Mouse (Mus musculus): ENCODE results near the gene Tmem9b. TPM values are rescaled to one million over a fixed set of nuclear protein-coding genes. Genes with fewer than 3 reads are reported as not detected.

The Tmem9b gene
- 10 to 100 TPM; 25.2 to 26.2 TPM for total RNA-seq (2021)
- long read RNA-seq, experiment 1, transcript Tmem9b-201 (5 exons, 1,703 nt): major isoform, 42 of 49 reads
- long read RNA-seq, experiment 1, partial matches to known transcripts: 6 of 49 reads
- long read RNA-seq, experiment 1, other reads (novel, unspliced or antisense): 1 of 49 reads
- long read RNA-seq, experiment 2, transcript Tmem9b-201 (5 exons, 1,703 nt): major isoform, 57 of 61 reads
- long read RNA-seq, experiment 2, partial matches to known transcripts: 3 of 61 reads
- long read RNA-seq, experiment 2, other reads (novel, unspliced or antisense): 1 of 61 reads

- intact Hi-C loops (cut with DNase I; ENCODE audit: low total_unique reads): no loop called here
- DNase-seq: peak; percentile 84
Observed at GRCm38 (mm10) chr7:109752008-109752925, at the start of gene Tmem9b. Tmem9b (minus strand) TSS chr7:109752875.

GRCm38 (mm10) chr7:109800626-109801025, 48.0 kb upstream of the Tmem9b start:
- intact Hi-C loops (cut with DNase I; ENCODE audit: low total_unique reads): no loop called here
- DNase-seq: no peak

DNA sequence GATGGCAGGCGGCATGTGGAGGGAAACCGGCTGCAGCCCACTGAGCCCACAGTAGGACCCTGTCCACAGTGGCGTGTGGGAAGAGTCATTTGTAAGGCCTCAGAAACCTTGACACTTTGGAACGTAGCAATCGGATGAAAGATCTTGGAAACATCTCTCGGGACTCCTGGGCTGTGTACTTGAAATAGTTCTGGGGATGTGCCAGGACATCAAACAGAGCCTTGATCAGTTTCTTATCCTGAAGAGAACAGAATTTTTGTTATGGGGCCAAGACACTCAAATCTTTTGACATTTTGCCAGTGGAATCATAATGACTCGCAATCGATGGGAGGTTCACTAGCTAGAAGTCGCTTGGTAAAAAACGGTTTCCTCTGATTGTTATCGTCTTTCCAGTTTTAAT, 46.5 kb upstream of the Tmem9b start:
- no peak for DNase-seq
- intact Hi-C loops (cut with DNase I; ENCODE audit: low total_unique reads): no loop called here

- intact Hi-C loops (cut with DNase I; ENCODE audit: low total_unique reads): no loop called here
- no peak for DNase-seq
Observed at GRCm38 (mm10) chr7:109795564-109795963, 42.9 kb upstream of the Tmem9b start.

GRCm38 (mm10) chr7:109794556-109794955, 41.9 kb upstream of the Tmem9b start:
- DNase-seq: no peak
- intact Hi-C loops (cut with DNase I; ENCODE audit: low total_unique reads): loop anchor here (5.0 kb wide), 1 partner anchor 98 kb away; no protein-coding TSS in a partner anchor

DNA sequence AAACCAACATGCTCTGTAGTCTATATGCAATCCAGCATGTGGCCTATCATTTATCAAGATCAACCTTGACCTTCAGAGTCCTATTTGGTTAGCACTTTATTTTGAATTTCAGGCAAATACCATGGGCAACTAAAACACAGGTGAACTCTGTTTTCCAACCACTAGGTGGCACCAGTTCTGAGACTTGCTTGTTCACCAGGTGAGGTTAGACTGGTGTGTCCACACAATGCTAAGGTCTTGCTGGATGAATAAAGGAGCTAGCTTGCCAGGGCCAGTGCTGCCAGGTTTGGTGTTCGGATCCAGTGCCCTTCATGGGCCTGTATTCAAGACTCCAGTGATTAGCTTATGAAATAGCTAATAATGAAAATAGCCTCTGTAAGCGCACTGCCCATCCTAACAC, 40.1 kb upstream of the Tmem9b start:
- peak; percentile 36 for DNase-seq
- intact Hi-C loops (cut with DNase I; ENCODE audit: low total_unique reads): loop anchor here (5.0 kb wide), 1 partner anchor 100 kb away; no protein-coding TSS in a partner anchor

DNA sequence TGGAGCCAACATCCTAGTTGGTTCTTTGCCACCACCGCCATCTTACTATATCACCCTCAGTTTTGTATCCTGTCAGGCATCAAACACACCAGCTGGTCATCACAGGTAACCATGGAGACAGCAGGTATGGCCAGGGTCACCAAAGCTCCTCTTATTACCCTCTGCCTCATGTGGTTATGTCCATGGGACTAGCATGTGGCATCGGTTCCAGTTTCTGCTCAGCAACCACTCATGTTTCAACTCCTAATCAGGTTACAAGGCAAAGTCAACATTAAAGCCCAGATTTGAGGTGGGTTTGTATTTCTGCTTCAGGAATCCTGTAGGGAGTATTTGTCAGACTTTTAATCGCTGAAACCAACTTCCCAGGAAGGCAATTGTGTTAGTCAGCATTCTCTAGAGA, 38.1 kb upstream of the Tmem9b start:
- intact Hi-C loops (cut with DNase I; ENCODE audit: low total_unique reads): loop anchor here (5.0 kb wide), 1 partner anchor 101 kb away; no protein-coding TSS in a partner anchor
- no peak for DNase-seq

- no peak for DNase-seq
- intact Hi-C loops (cut with DNase I; ENCODE audit: low total_unique reads): no loop called here
Observed at GRCm38 (mm10) chr7:109787860-109788259, 35.2 kb upstream of the Tmem9b start.

DNA sequence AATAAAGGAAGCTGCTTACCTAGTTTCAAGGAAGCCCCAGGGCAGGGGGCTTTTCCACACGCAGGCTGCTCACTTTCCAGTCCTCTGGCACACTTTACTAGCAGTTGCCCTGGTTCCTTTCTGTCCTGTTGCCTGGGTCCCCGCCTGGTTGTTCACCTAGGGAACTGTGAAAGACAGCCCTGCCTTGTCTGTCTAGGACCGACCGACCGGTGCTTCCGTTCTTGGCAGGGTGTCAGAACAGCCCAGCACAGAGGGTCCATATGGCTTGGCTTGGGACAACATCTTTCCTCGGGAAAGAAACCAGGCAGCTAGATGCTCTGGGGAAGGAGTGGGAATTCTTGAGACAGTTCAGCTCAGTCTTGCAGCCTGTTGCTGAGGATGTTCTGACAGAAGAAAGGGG, 30.6 kb upstream of the Tmem9b start:
- DNase-seq: no peak
- intact Hi-C loops (cut with DNase I; ENCODE audit: low total_unique reads): no loop called here

- DNase-seq: peak; percentile 62
- intact Hi-C loops (cut with DNase I; ENCODE audit: low total_unique reads): no loop called here
Observed at GRCm38 (mm10) chr7:109781470-109782203, 29.0 kb upstream of the Tmem9b start, which contains the start of gene Nrip3. Nrip3 (minus strand) TSS chr7:109782025.

- intact Hi-C loops (cut with DNase I; ENCODE audit: low total_unique reads): no loop called here
- no peak for DNase-seq
Observed at GRCm38 (mm10) chr7:109781087-109781469, 28.4 kb upstream of the Tmem9b start.

DNA sequence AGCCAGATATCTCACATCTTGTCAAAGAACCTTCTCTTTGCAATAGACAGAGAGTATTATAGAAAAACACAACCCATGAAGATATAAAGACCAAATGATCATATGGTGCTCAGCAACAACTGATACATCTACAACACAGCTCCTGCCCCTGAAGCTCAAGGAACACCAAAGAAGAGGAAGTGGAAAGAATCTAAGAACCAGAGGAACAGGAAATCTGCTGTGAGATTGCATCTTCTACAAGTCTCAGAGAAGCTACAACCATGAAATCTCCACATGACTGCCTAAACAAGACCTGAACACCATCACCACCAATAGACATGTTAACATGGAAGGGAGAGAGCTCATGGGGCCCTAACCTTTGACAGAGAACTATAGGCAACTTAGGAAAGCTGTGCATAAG, 19.6 kb upstream of the Tmem9b start:
- DNase-seq: no peak
- intact Hi-C loops (cut with DNase I; ENCODE audit: low total_unique reads): no loop called here

DNA sequence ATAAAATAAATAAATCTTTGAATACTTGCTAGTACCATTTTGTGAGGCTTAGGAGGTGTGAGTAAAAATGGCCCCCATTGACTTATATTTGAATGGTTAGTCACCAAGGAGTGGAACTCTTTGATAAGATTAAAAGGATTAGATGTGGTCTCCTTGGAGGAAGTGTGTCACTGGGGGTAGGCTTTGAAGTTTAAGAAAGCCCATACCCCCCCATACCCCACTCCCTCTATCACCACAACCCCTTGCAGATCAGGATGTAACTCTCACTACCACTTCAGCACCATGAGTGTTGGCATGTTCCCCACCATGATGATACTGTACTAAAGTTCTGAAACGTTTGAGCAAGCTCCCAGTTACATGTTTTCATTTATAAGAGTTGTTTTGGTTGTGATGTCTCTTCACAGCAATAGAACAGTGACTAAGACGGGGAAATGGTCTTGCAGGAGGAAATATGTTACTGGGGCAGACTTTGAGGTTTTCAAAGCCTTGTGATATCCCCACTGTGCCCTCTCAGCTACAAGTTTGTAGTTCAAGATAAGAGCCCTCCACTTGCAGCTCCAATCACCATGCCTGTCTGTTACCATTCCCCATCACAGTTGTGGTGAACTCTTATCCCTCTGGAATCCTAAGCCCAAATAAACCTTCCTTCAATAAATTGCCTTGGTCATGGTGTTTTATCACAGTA, 16.2 kb upstream of the Tmem9b start:
- intact Hi-C loops (cut with DNase I; ENCODE audit: low total_unique reads): no loop called here
- no peak for DNase-seq

DNA sequence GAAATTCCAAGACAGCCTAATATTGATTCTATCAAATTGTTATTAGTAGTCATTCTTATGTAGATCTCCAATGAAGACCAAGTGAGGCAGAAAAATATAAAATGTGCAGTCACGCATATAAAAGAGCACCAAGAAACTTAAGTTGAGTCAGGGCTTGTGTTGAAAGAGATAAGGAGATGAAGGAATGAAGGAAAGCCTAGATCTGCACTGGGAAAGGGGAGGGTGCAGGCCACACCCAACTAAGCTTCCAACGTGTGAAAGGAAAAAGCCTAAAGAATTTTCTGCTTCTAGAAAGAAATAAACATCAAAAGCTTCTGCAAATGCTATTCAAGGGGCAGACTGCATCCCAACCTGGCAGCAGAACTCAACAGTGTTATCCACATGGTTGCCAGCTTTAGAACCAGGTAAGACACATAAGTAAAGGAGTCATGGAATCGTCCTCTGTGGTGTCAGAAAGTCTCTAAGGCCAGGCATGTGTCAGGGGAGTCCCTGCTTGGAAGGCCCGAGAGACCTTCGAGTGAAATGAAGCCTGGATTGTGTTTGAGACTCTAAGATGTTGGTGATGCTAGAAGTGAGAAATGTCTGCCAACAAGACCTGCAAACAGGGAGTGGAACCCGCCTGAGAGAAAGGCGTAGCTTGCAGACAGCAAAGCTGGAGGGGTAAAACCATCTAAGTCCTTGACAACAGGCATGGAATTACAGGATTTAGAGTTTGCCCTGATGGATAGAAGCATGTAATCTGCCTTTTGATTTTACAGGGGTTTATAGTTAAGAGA, 15.1 kb upstream of the Tmem9b start:
- intact Hi-C loops (cut with DNase I; ENCODE audit: low total_unique reads): no loop called here
- no peak for DNase-seq

DNA sequence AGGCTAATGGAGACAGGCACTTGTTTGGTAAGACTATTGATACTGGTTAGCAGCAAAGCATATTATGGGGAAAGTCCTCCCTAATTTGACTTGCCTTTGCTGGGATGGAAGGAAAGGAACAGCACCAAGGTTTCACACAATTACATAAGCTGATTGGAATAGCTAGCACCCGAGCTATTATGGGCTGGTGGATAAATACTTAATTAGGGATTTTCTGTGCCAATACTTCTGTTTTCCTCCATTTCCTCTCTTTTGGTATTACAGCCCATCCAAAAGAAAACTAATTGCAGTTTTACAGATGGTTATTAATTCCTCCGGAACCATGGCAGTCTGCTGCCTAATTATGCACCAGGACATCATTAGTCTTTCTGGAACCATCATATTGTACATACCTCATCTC, 11.3 kb upstream of the Tmem9b start:
- no peak for DNase-seq
- intact Hi-C loops (cut with DNase I; ENCODE audit: low total_unique reads): no loop called here

DNA sequence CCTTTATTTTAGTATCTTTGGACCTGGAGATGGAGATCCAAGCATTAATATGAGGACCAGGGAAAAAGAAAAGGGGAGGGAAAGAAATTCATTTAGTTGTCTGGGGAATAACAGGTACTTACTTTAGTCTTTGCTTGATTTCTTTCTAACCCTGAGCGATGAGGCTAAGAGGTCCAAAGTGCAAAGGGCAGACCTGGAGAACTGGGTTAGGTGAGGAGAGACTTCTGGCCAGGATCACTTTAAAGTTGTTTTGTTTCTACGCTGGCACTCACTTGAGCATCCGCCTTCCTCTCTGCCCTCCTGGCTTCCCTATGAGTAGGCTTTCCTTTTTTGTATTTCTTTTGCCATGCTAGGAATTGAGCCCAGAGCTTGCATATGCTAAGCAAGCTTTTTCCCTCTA, 3.6 kb upstream of the Tmem9b start:
- intact Hi-C loops (cut with DNase I; ENCODE audit: low total_unique reads): no loop called here
- DNase-seq: no peak

- intact Hi-C loops (cut with DNase I; ENCODE audit: low total_unique reads): no loop called here
- DNase-seq: no peak
Observed at GRCm38 (mm10) chr7:109754034-109754433, 1.4 kb upstream of the Tmem9b start.

GRCm38 (mm10) chr7:109751427-109752007, 1.2 kb downstream of the Tmem9b start:
- intact Hi-C loops (cut with DNase I; ENCODE audit: low total_unique reads): no loop called here
- DNase-seq: no peak
